Mouse (Mus musculus) limb, embryonic 12.5 days (tissue): ENCODE results near the gene Zbtb45. TPM values are rescaled to one million over a fixed set of nuclear protein-coding genes. Genes with fewer than 3 reads are reported as not detected.
A peak's percentile ranks its signal among the peaks of the same experiment; 100 is the strongest.

ENCODE experiments used
- ATAC-seq: fragments of 200-750 bp; cut with Nextera tagmentation; 2 replicates; pipeline ENCODE4 v1.8.0; 2017; ENCODE audit warnings: low read depth, moderate TSS enrichment; ENCODE audit not compliant: insufficient number of reproducible peaks, insufficient read depth, low FRiP score, low TSS enrichment
- H3K27ac ChIP-seq: fragments of 300-500 bp; sonication (generic); 2 replicates; pipeline ENCODE4 v1.5.1; 2016; ENCODE audit warnings: mild to moderate bottlenecking, moderate library complexity
- H3K27me3 ChIP-seq: fragments of 300-500 bp; sonication (generic); 2 replicates; pipeline ENCODE4 v1.6.1; 2016; ENCODE audit warnings: mild to moderate bottlenecking, moderate library complexity
- H3K36me3 ChIP-seq: fragments of 300-500 bp; sonication (generic); 2 replicates; pipeline ENCODE4 v1.6.1; 2016; ENCODE audit warnings: mild to moderate bottlenecking, moderate library complexity
- H3K4me1 ChIP-seq: fragments of 300-500 bp; sonication (generic); replicated peaks from 2 replicates; pipeline ENCODE4 v1.6.1; 2016
- H3K4me2 ChIP-seq: fragments of 300-500 bp; sonication (generic); 2 replicates; pipeline ENCODE4 v1.6.1; 2016; ENCODE audit warnings: mild to moderate bottlenecking, moderate library complexity
- H3K4me3 ChIP-seq: fragments of 300-500 bp; sonication (generic); replicated peaks from 2 replicates; pipeline ENCODE4 v1.5.1; 2016; ENCODE audit warnings: mild to moderate bottlenecking
- H3K9ac ChIP-seq: fragments of 300-500 bp; sonication (generic); replicated peaks from 2 replicates; pipeline ENCODE4 v1.6.1; 2016; ENCODE audit warnings: mild to moderate bottlenecking, moderate library complexity
- H3K9me3 ChIP-seq: fragments of 300-500 bp; sonication (generic); 2 replicates; pipeline ENCODE4 v1.6.1; 2016; ENCODE audit warnings: mild to moderate bottlenecking, moderate library complexity
- WGBS: fragments of 180-500 bp; shearing (Covaris S2); methylation state at CpG from one replicate; pipeline ENCODE4 v1.1.7; 2016; 5-methylcytosine and 5-hydroxymethylcytosine counted together
- polyA plus RNA-seq: library from polyadenylated mRNA; unstranded; fragments of >200 nt; fragmentation: Nextera tagmentation; extraction: Ambion mirVana; gene quantifications from 2 replicates; pipeline ENCODE4 v1.2.1, GENCODE M21; 2016

Gene Zbtb45
- polyA plus RNA-seq, 1 experiment from 2014 or later = 28.7 TPM

GRCm38 (mm10) chr7:12966104-12966845 is 43.6 kb downstream of the Zbtb45 start:
- Histone ChIP-seq H3K9ac (peak overlapping the region; percentile 90), H3K4me1 (peaks cover 16% of the 10 kb centered on the region), H3K9me3 (no peaks in the 10 kb centered on the region), H3K27me3 (no peaks in the 10 kb centered on the region), H3K4me2 (peak overlapping the region; percentile 81), H3K27ac (peak overlapping the region; percentile 91), H3K36me3 (peaks cover 27% of the 10 kb centered on the region), H3K4me3 (peak overlapping the region; percentile 91)
- WGBS = 0% methylated on average over 29 of the region's 29 CpGs
- ATAC-seq = peak; percentile 32; the same call in 1 of the 2 replicates

GRCm38 (mm10) chr7:12965678-12966091 is 44.1 kb downstream of the Zbtb45 start, which contains the start of gene Zfp324:
Zfp324 (plus strand) TSS chr7:12965838.
- Histone ChIP-seq H3K4me3 (peak within 1 kb of the TSS; percentile 91), H3K9ac (peak within 1 kb of the TSS; percentile 90), H3K27ac (peak within 1 kb of the TSS; percentile 91), H3K9me3 (no peaks in the 10 kb centered on the region), H3K27me3 (no peaks in the 10 kb centered on the region), H3K4me2 (peak within 1 kb of the TSS; percentile 81), H3K4me1 (peaks cover 16% of the 10 kb centered on the region), H3K36me3 (peaks cover 21% of the 10 kb centered on the region)
- WGBS = 0% methylated on average over 23 of the region's 23 CpGs
- peak; percentile 83 for ATAC-seq

GRCm38 (mm10) chr7:12961511-12962141 is 48.2 kb downstream of the Zbtb45 start:
- H3K27me3 ChIP-seq = no peaks in the 10 kb centered on the region
- peak overlapping the region; percentile 47 for H3K4me3 ChIP-seq
- WGBS = 3% methylated on average over 29 of the region's 29 CpGs
- peaks cover 7% of the 10 kb centered on the region for H3K4me1 ChIP-seq
- peak overlapping the region; percentile 53 for H3K4me2 ChIP-seq
- ATAC-seq = peak; percentile 71
- H3K36me3 ChIP-seq = no peaks in the 10 kb centered on the region
- H3K27ac ChIP-seq = peak overlapping the region; percentile 83
- peak overlapping the region; percentile 58 for H3K9ac ChIP-seq
- no peaks in the 10 kb centered on the region for H3K9me3 ChIP-seq

- H3K27ac ChIP-seq = no peak overlapping the region
- ATAC-seq = no peak
- no peaks in the 10 kb centered on the region for H3K36me3 ChIP-seq
- no peak overlapping the region for H3K4me3 ChIP-seq
- no peaks in the 10 kb centered on the region; the same call in 1 of the 2 replicates for H3K4me1 ChIP-seq
- no peaks in the 10 kb centered on the region for H3K9me3 ChIP-seq
- H3K27me3 ChIP-seq = no peaks in the 10 kb centered on the region
- no peak overlapping the region for H3K4me2 ChIP-seq
- WGBS = 27% methylated on average over 4 of the region's 4 CpGs
- H3K9ac ChIP-seq = no peak overlapping the region
Measured at GRCm38 (mm10) chr7:12959718-12960117, 50.1 kb downstream of the Zbtb45 start.

GRCm38 (mm10) chr7:12958948-12959347 is 50.9 kb downstream of the Zbtb45 start:
- Histone ChIP-seq H3K27ac (no peak overlapping the region), H3K4me2 (no peak overlapping the region), H3K4me3 (no peak overlapping the region), H3K9me3 (no peaks in the 10 kb centered on the region), H3K27me3 (no peaks in the 10 kb centered on the region), H3K9ac (no peak overlapping the region), H3K4me1 (no peaks in the 10 kb centered on the region), H3K36me3 (no peaks in the 10 kb centered on the region)
- 71% methylated on average over 4 of the region's 4 CpGs for WGBS
- no peak for ATAC-seq

GRCm38 (mm10) chr7:12957511-12957910 is 52.3 kb downstream of the Zbtb45 start:
- Histone ChIP-seq H3K4me3 (no peak overlapping the region), H3K9ac (no peak overlapping the region), H3K4me2 (no peak overlapping the region), H3K36me3 (no peaks in the 10 kb centered on the region), H3K27ac (no peak overlapping the region), H3K4me1 (no peaks in the 10 kb centered on the region), H3K9me3 (no peaks in the 10 kb centered on the region), H3K27me3 (no peaks in the 10 kb centered on the region)
- WGBS = 73% methylated on average over 5 of the region's 5 CpGs
- no peak for ATAC-seq

GRCm38 (mm10) chr7:12954896-12955295 is 54.9 kb downstream of the Zbtb45 start:
- no peaks in the 10 kb centered on the region for H3K27me3 ChIP-seq
- no peaks in the 10 kb centered on the region for H3K9me3 ChIP-seq
- H3K27ac ChIP-seq = no peak overlapping the region
- no peak for ATAC-seq
- H3K4me3 ChIP-seq = no peak overlapping the region
- 57% methylated on average over 3 of the region's 3 CpGs for WGBS
- H3K36me3 ChIP-seq = no peaks in the 10 kb centered on the region
- no peak overlapping the region for H3K4me2 ChIP-seq
- peaks cover 5% of the 10 kb centered on the region for H3K4me1 ChIP-seq
- H3K9ac ChIP-seq = no peak overlapping the region

Other genes with a start within 250 kb of the Zbtb45 start
- gene Zscan18, start 206.4 kb downstream of the Zbtb45 start, polyA plus RNA-seq = 17.4 and 17.8 TPM in 2 replicates
- gene Zfp329, start 191.2 kb downstream of the Zbtb45 start, polyA plus RNA-seq = 19.7 TPM in 2 replicates
- gene Zfp110, start 175.3 kb downstream of the Zbtb45 start, polyA plus RNA-seq = 34.9 and 37.4 TPM in 2 replicates
- gene Zfp128, start 128.9 kb downstream of the Zbtb45 start, polyA plus RNA-seq = 7.1 and 8.0 TPM in 2 replicates
- gene Zscan22, start 112.2 kb downstream of the Zbtb45 start, polyA plus RNA-seq = 15.6 and 16.4 TPM in 2 replicates
- gene Rps5, start 87.7 kb downstream of the Zbtb45 start, polyA plus RNA-seq = 884 and 916 TPM in 2 replicates
- gene Rnf225, start 82.6 kb downstream of the Zbtb45 start, polyA plus RNA-seq = 0.70 and 0.83 TPM in 2 replicates
- gene Zfp324, start 44.2 kb downstream of the Zbtb45 start, polyA plus RNA-seq = 10.9 and 13.3 TPM in 2 replicates
- gene Zfp446, start 32.2 kb downstream of the Zbtb45 start, polyA plus RNA-seq = 11.4 and 13.5 TPM in 2 replicates
- 0.12 TPM in 1 of 2 replicates, not detected in the other for gene Slc27a5, start 11.8 kb downstream of the Zbtb45 start, polyA plus RNA-seq
- 496 and 531 TPM in 2 replicates for gene Trim28, start 10.9 kb downstream of the Zbtb45 start, polyA plus RNA-seq
- 102 and 104 TPM in 2 replicates for gene Chmp2a, start 24.8 kb upstream of the Zbtb45 start, polyA plus RNA-seq
- gene Ube2m, start 28.2 kb upstream of the Zbtb45 start, polyA plus RNA-seq = 160 and 165 TPM in 2 replicates
- gene Mzf1, start 44.7 kb upstream of the Zbtb45 start, polyA plus RNA-seq = 3.8 and 3.9 TPM in 2 replicates
- not detected in 2 replicates for gene Vmn1r85, start 85.1 kb upstream of the Zbtb45 start, polyA plus RNA-seq
- gene Vmn1r86, start 109.9 kb upstream of the Zbtb45 start, polyA plus RNA-seq = not detected in 2 replicates
- gene Vmn1r87, start 130.1 kb upstream of the Zbtb45 start, polyA plus RNA-seq = not detected in 2 replicates
- gene Vmn1r88, start 149.5 kb upstream of the Zbtb45 start, polyA plus RNA-seq = not detected in 2 replicates
- gene Vmn1r89, start 203.0 kb upstream of the Zbtb45 start, polyA plus RNA-seq = not detected in 2 replicates